Mouse (Mus musculus) liver, postnatal 0 days (tissue): Measurements from ENCODE around the gene Gm26602. TPM values are rescaled to one million over a fixed set of nuclear protein-coding genes. Genes with fewer than 3 reads are reported as not detected.

Experiments used
- ATAC-seq: fragments of 200-750 bp; cut with Nextera tagmentation; 2 replicates; pipeline ENCODE4 v1.8.0; 2017; ENCODE audit warnings: mild to moderate bottlenecking, moderate library complexity
- DNase-seq: peaks from one replicate; pipeline ENCODE4 v3.0.0-alpha.2; 2016
- H3K27ac ChIP-seq: fragments of 300-500 bp; sonication (generic); 2 replicates; pipeline ENCODE4 v1.5.1; 2014; ENCODE audit warnings: antibody characterized with exemption, moderate library complexity, mild to moderate bottlenecking, low read depth
- H3K27me3 ChIP-seq: fragments of 300-500 bp; sonication (generic); 2 replicates; pipeline ENCODE4 v1.6.1; 2014; ENCODE audit warnings: low read length, control low read depth, mixed read lengths; ENCODE audit not compliant: insufficient read depth
- H3K36me3 ChIP-seq: fragments of 300-500 bp; sonication (generic); replicated peaks from 2 replicates; pipeline ENCODE4 v1.6.1; 2014; ENCODE audit warnings: mild to moderate bottlenecking, control low read depth, low read length, moderate library complexity, mixed read lengths; ENCODE audit not compliant: insufficient read depth
- H3K4me1 ChIP-seq: fragments of 300-500 bp; sonication (generic); 2 replicates; pipeline ENCODE4 v1.6.1; 2014; ENCODE audit warnings: antibody characterized with exemption, mild to moderate bottlenecking, control low read depth; ENCODE audit not compliant: insufficient read depth
- H3K4me2 ChIP-seq: fragments of 300-500 bp; sonication (generic); 2 replicates; pipeline ENCODE4 v1.6.1; 2014; ENCODE audit warnings: low read depth, mild to moderate bottlenecking, low read length, moderate library complexity, mixed read lengths
- H3K4me3 ChIP-seq: fragments of 300-500 bp; sonication (generic); 2 replicates; pipeline ENCODE4 v1.5.1; 2014; ENCODE audit warnings: low read depth, low read length
- H3K9ac ChIP-seq: fragments of 300-500 bp; sonication (generic); replicated peaks from 2 replicates; pipeline ENCODE4 v1.6.1; 2014; ENCODE audit warnings: mild to moderate bottlenecking, moderate library complexity
- H3K9me3 ChIP-seq: fragments of 300-500 bp; sonication (generic); 2 replicates; pipeline ENCODE4 v1.6.1; 2016; ENCODE audit warnings: mild to moderate bottlenecking, control low read depth, low read length, mixed read lengths
- CTCF ChIP-seq: sonication (generic); IDR thresholded peaks from 2 replicates; pipeline ENCODE4 v1.5.1; 2016; ENCODE audit warnings: antibody characterized with exemption, low read depth
- EP300 ChIP-seq: IDR thresholded peaks from 2 replicates; pipeline ENCODE4 v1.6.1; 2016; ENCODE audit warnings: antibody characterized with exemption, low read depth, mild to moderate bottlenecking
- WGBS: fragments of 180-500 bp; shearing (Covaris S2); extraction: QIAGEN DNeasy Blood & Tissue Kit; methylation state at CpG from one replicate; pipeline ENCODE4 v1.1.7; 2014; ENCODE audit not compliant: insufficient replicate concordance; 5-methylcytosine and 5-hydroxymethylcytosine counted together
- polyA plus RNA-seq: library from polyadenylated mRNA; unstranded; fragments of >200 nt; fragmentation: Nextera tagmentation; extraction: Ambion mirVana; gene quantifications from 2 replicates; pipeline ENCODE4 v1.2.1, GENCODE M21; 2015

Gm26602 gene
- polyA plus RNA-seq, 1 experiment from 2014 or later, result not detected

GRCm38 (mm10) chr10:79932736-79933135 lies 22.1 kb downstream of the Gm26602 start:
- Histone ChIP-seq H3K36me3 (peaks cover 45% of the 10 kb centered on the region), H3K9me3 (no peaks in the 10 kb centered on the region), H3K4me2 (peak overlapping the region; percentile 22; the same call in 1 of the 2 replicates), H3K4me1 (peaks cover 69% of the 10 kb centered on the region), H3K4me3 (no peak overlapping the region), H3K27ac (no peak overlapping the region; the same call in 1 of the 2 replicates), H3K27me3 (no peaks in the 10 kb centered on the region), H3K9ac (no peak overlapping the region)
- ATAC-seq (no peak), DNase-seq (no peak)
- no peak for TF ChIP-seq EP300
- TF ChIP-seq CTCF, result no peak
- WGBS, result 50% methylated on average over 8 of the region's 8 CpGs

- H3K9ac ChIP-seq, result peak overlapping the region; percentile 16; the same call in 1 of the 2 replicates
- 0 out of 2 replicates have a peak overlapping the region, but pooled peaks have one; percentile 22 for H3K4me2 ChIP-seq
These were observed 22.6 kb downstream of the Gm26602 start for GRCm38 (mm10) chr10:79933145-79933679.

GRCm38 (mm10) chr10:79933861-79934260 lies 23.2 kb downstream of the Gm26602 start:
- no peak for ATAC-seq
- peak overlapping the region; percentile 88 for H3K27ac ChIP-seq
- H3K36me3 ChIP-seq, result peaks cover 52% of the 10 kb centered on the region
- H3K4me1 ChIP-seq, result peaks cover 79% of the 10 kb centered on the region
- no peak overlapping the region for H3K4me2 ChIP-seq
- no peaks in the 10 kb centered on the region for H3K27me3 ChIP-seq
- no peak overlapping the region for H3K4me3 ChIP-seq
- 77% methylated on average over 6 of the region's 6 CpGs for WGBS
- no peak for TF ChIP-seq EP300
- no peaks in the 10 kb centered on the region for H3K9me3 ChIP-seq
- DNase-seq, result no peak
- no peak overlapping the region; the same call in 1 of the 2 replicates for H3K9ac ChIP-seq

More at GRCm38 (mm10) chr10:79933145-79933679, 22.6 kb downstream of the Gm26602 start:
- H3K36me3 ChIP-seq, result peaks cover 48% of the 10 kb centered on the region
- no peak for TF ChIP-seq EP300
- TF ChIP-seq CTCF, result no peak
- DNase-seq, result no peak
- ATAC-seq, result no peak
- H3K27ac ChIP-seq, result no peak overlapping the region
- no peaks in the 10 kb centered on the region for H3K27me3 ChIP-seq
- no peaks in the 10 kb centered on the region for H3K9me3 ChIP-seq
- no peak overlapping the region for H3K4me3 ChIP-seq
- peaks cover 74% of the 10 kb centered on the region for H3K4me1 ChIP-seq
- WGBS, result 71% methylated on average over 9 of the region's 9 CpGs

- peak; percentile 65 for DNase-seq
- H3K36me3 ChIP-seq, result peaks cover 52% of the 10 kb centered on the region
- WGBS, result 42% methylated on average over 13 of the region's 13 CpGs
- H3K9me3 ChIP-seq, result no peaks in the 10 kb centered on the region
- ATAC-seq, result peak; percentile 14
- no peaks in the 10 kb centered on the region for H3K27me3 ChIP-seq
- H3K4me2 ChIP-seq, result no peak overlapping the region
- peaks cover 79% of the 10 kb centered on the region for H3K4me1 ChIP-seq
- no peak overlapping the region for H3K9ac ChIP-seq
- TF ChIP-seq EP300, result no peak
- no peak for TF ChIP-seq CTCF
- H3K27ac ChIP-seq, result peak overlapping the region; percentile 88
- H3K4me3 ChIP-seq, result no peak overlapping the region
These were observed 23.6 kb downstream of the Gm26602 start for GRCm38 (mm10) chr10:79934272-79934721.

GRCm38 (mm10) chr10:79934794-79935569 lies 24.3 kb downstream of the Gm26602 start:
- Histone ChIP-seq H3K36me3 (peaks cover 55% of the 10 kb centered on the region), H3K4me2 (no peak overlapping the region)
- WGBS, result 80% methylated on average over 16 of the region's 16 CpGs

GRCm38 (mm10) chr10:79936284-79936910 lies 25.7 kb downstream of the Gm26602 start:
- peaks cover 94% of the 10 kb centered on the region for H3K4me1 ChIP-seq
- H3K27ac ChIP-seq, result peak overlapping the region; percentile 88
- WGBS, result 37% methylated on average over 10 of the region's 10 CpGs
- no peaks in the 10 kb centered on the region for H3K9me3 ChIP-seq
- no peak overlapping the region for H3K4me3 ChIP-seq
- peaks cover 55% of the 10 kb centered on the region for H3K36me3 ChIP-seq
- ATAC-seq (peak; percentile 0; the same call in 1 of the 2 replicates), DNase-seq (no peak)
- H3K9ac ChIP-seq, result peak overlapping the region; percentile 55; the same call in 1 of the 2 replicates
- no peaks in the 10 kb centered on the region for H3K27me3 ChIP-seq
- peak overlapping the region; percentile 73 for H3K4me2 ChIP-seq
- TF ChIP-seq CTCF, result no peak

More at GRCm38 (mm10) chr10:79934794-79935569, 24.3 kb downstream of the Gm26602 start:
- peak overlapping the region; percentile 88 for H3K27ac ChIP-seq
- H3K9me3 ChIP-seq, result no peaks in the 10 kb centered on the region
- no peak for DNase-seq
- no peak for TF ChIP-seq CTCF
- H3K27me3 ChIP-seq, result no peaks in the 10 kb centered on the region
- no peak overlapping the region for H3K4me3 ChIP-seq
- H3K9ac ChIP-seq, result no peak overlapping the region
- peaks cover 80% of the 10 kb centered on the region for H3K4me1 ChIP-seq
- no peak for ATAC-seq
